Mouse (Mus musculus) layer of hippocampus, adult 9-10 months (tissue): ENCODE measurements around the gene D630039A03Rik.

Source experiments
- DNase-seq: peaks from one replicate; pipeline ENCODE4 v3.0.0; 2022; ENCODE audit warnings: low spot score

The D630039A03Rik gene

GRCm38 (mm10) chr4:57927464-57928205 lies 11.5 kb upstream of the D630039A03Rik start:
- no peak for DNase-seq

- no peak for DNase-seq
Measured at GRCm38 (mm10) chr4:57924556-57925071, 8.5 kb upstream of the D630039A03Rik start.

GRCm38 (mm10) chr4:57922171-57922570 lies 6.1 kb upstream of the D630039A03Rik start:
- no peak for DNase-seq

- DNase-seq: no peak
Measured at GRCm38 (mm10) chr4:57920522-57920921, 4.4 kb upstream of the D630039A03Rik start.

GRCm38 (mm10) chr4:57919494-57920423 lies 3.7 kb upstream of the D630039A03Rik start:
- DNase-seq: no peak

GRCm38 (mm10) chr4:57916711-57917110 lies 614 bp upstream of the D630039A03Rik start:
- no peak for DNase-seq

- no peak for DNase-seq
Measured at GRCm38 (mm10) chr4:57915216-57915965, 706 bp downstream of the D630039A03Rik start.

- DNase-seq: no peak
Measured at GRCm38 (mm10) chr4:57914193-57915190, 1.6 kb downstream of the D630039A03Rik start.

- DNase-seq: no peak
Measured at GRCm38 (mm10) chr4:57913021-57913420, 3.1 kb downstream of the D630039A03Rik start.

GRCm38 (mm10) chr4:57908860-57909259 lies 7.2 kb downstream of the D630039A03Rik start:
- no peak for DNase-seq

- DNase-seq: no peak
Measured at GRCm38 (mm10) chr4:57906708-57907107, 9.4 kb downstream of the D630039A03Rik start.

- no peak for DNase-seq
Measured at GRCm38 (mm10) chr4:57904638-57905037, 11.5 kb downstream of the D630039A03Rik start.

GRCm38 (mm10) chr4:57904211-57904610 lies 11.9 kb downstream of the D630039A03Rik start:
- no peak for DNase-seq

GRCm38 (mm10) chr4:57902619-57903018 lies 13.5 kb downstream of the D630039A03Rik start:
- DNase-seq: no peak

GRCm38 (mm10) chr4:57901210-57901609 lies 14.9 kb downstream of the D630039A03Rik start:
- DNase-seq: no peak

- DNase-seq: no peak
Measured at GRCm38 (mm10) chr4:57896631-57897030, 19.5 kb downstream of the D630039A03Rik start.

GRCm38 (mm10) chr4:57895902-57896301 lies 20.2 kb downstream of the D630039A03Rik start:
- DNase-seq: no peak

GRCm38 (mm10) chr4:57895140-57895539 lies 21.0 kb downstream of the D630039A03Rik start:
- DNase-seq: no peak

GRCm38 (mm10) chr4:57892001-57892586 lies 24.0 kb downstream of the D630039A03Rik start:
- DNase-seq: no peak

GRCm38 (mm10) chr4:57889773-57890172 lies 26.3 kb downstream of the D630039A03Rik start:
- DNase-seq: no peak
